Mouse (Mus musculus): ENCODE measurements around the gene Lingo3. TPM values are rescaled to one million over a fixed set of nuclear protein-coding genes. Genes with fewer than 3 reads are reported as not detected.

Gene Lingo3
- polyA plus RNA-seq, 1 experiment from 2014 or later = 0.07 TPM

- H3K4me1 ChIP-seq (replicated peaks; ENCODE audit: control insufficient read depth, insufficient read depth, low read length) = peaks cover 18% of the 10 kb centered on the region
- ATAC-seq (replicated peaks; ENCODE audit: low FRiP score, low TSS enrichment, low read depth) (no peak), DNase-seq (ENCODE audit: low spot score) (no peak)
- WGBS = 82% methylated on average over 9 of the region's 9 CpGs
- no peaks in the 10 kb centered on the region for H3K27me3 ChIP-seq (replicated peaks; ENCODE audit: control insufficient read depth, insufficient read depth, low read length)
- H3K4me3 ChIP-seq (ENCODE audit: low read depth, low read length) = no peak overlapping the region; the same call in 1 of the 2 replicates
- H3K36me3 ChIP-seq (ENCODE audit: control insufficient read depth, insufficient read depth, low read length) = peaks cover 58% of the 10 kb centered on the region
- H3K27ac ChIP-seq (ENCODE audit: low read depth) = no peak overlapping the region
- H3K9ac ChIP-seq (ENCODE audit: low read length) = peak overlapping the region; percentile 99; the same call in 1 of the 2 replicates
- H3K4me2 ChIP-seq (ENCODE audit: low read length) = peak overlapping the region; percentile 70
- no peaks in the 10 kb centered on the region for H3K9me3 ChIP-seq (ENCODE audit: control insufficient read depth, low read length)
Observed at GRCm38 (mm10) chr10:80796307-80796848, 47.5 kb downstream of the Lingo3 start.

GRCm38 (mm10) chr10:80794750-80795149 lies 49.1 kb downstream of the Lingo3 start:
- H3K4me3 ChIP-seq (ENCODE audit: low read depth, low read length) = no peak overlapping the region
- H3K4me2 ChIP-seq (ENCODE audit: low read length) = no peak overlapping the region
- no peak overlapping the region for H3K9ac ChIP-seq (ENCODE audit: low read length)
- no peaks in the 10 kb centered on the region for H3K9me3 ChIP-seq (ENCODE audit: control insufficient read depth, low read length)
- 89% methylated on average over 8 of the region's 8 CpGs for WGBS
- no peaks in the 10 kb centered on the region for H3K27me3 ChIP-seq (replicated peaks; ENCODE audit: control insufficient read depth, insufficient read depth, low read length)
- no peak for DNase-seq (ENCODE audit: low spot score)
- H3K36me3 ChIP-seq (ENCODE audit: control insufficient read depth, insufficient read depth, low read length) = peaks cover 65% of the 10 kb centered on the region
- no peak for ATAC-seq (replicated peaks; ENCODE audit: low FRiP score, low TSS enrichment, low read depth)
- H3K4me1 ChIP-seq (replicated peaks; ENCODE audit: control insufficient read depth, insufficient read depth, low read length) = peaks cover 11% of the 10 kb centered on the region
- no peak overlapping the region for H3K27ac ChIP-seq (ENCODE audit: low read depth)

GRCm38 (mm10) chr10:80793803-80794202 lies 50.0 kb downstream of the Lingo3 start:
- WGBS = 80% methylated on average over 4 of the region's 4 CpGs
- no peak overlapping the region for H3K27ac ChIP-seq (ENCODE audit: low read depth)
- DNase-seq (ENCODE audit: low spot score) (no peak), ATAC-seq (replicated peaks; ENCODE audit: low FRiP score, low TSS enrichment, low read depth) (no peak)
- no peak overlapping the region for H3K9ac ChIP-seq (ENCODE audit: low read length)
- peaks cover 7% of the 10 kb centered on the region; the same call in 1 of the 2 replicates for H3K4me1 ChIP-seq (replicated peaks; ENCODE audit: control insufficient read depth, insufficient read depth, low read length)
- H3K4me2 ChIP-seq (ENCODE audit: low read length) = no peak overlapping the region
- H3K4me3 ChIP-seq (ENCODE audit: low read depth, low read length) = no peak overlapping the region
- peaks cover 74% of the 10 kb centered on the region for H3K36me3 ChIP-seq (ENCODE audit: control insufficient read depth, insufficient read depth, low read length)
- no peaks in the 10 kb centered on the region for H3K9me3 ChIP-seq (ENCODE audit: control insufficient read depth, low read length)
- no peaks in the 10 kb centered on the region for H3K27me3 ChIP-seq (replicated peaks; ENCODE audit: control insufficient read depth, insufficient read depth, low read length)

GRCm38 (mm10) chr10:80793033-80793784 lies 50.6 kb downstream of the Lingo3 start:
- WGBS = 91% methylated on average over 13 of the region's 13 CpGs
- Histone ChIP-seq H3K27ac (ENCODE audit: low read depth) (no peak overlapping the region; the same call in 1 of the 2 replicates), H3K9me3 (ENCODE audit: control insufficient read depth, low read length) (no peaks in the 10 kb centered on the region), H3K27me3 (replicated peaks; ENCODE audit: control insufficient read depth, insufficient read depth, low read length) (no peaks in the 10 kb centered on the region), H3K9ac (ENCODE audit: low read length) (no peak overlapping the region), H3K36me3 (ENCODE audit: control insufficient read depth, insufficient read depth, low read length) (peaks cover 80% of the 10 kb centered on the region), H3K4me3 (ENCODE audit: low read depth, low read length) (no peak overlapping the region), H3K4me2 (ENCODE audit: low read length) (no peak overlapping the region), H3K4me1 (replicated peaks; ENCODE audit: control insufficient read depth, insufficient read depth, low read length) (peaks cover 7% of the 10 kb centered on the region; the same call in 1 of the 2 replicates)
- no peak for DNase-seq (ENCODE audit: low spot score)
- ATAC-seq (replicated peaks; ENCODE audit: low FRiP score, low TSS enrichment, low read depth) = no peak

DNA sequence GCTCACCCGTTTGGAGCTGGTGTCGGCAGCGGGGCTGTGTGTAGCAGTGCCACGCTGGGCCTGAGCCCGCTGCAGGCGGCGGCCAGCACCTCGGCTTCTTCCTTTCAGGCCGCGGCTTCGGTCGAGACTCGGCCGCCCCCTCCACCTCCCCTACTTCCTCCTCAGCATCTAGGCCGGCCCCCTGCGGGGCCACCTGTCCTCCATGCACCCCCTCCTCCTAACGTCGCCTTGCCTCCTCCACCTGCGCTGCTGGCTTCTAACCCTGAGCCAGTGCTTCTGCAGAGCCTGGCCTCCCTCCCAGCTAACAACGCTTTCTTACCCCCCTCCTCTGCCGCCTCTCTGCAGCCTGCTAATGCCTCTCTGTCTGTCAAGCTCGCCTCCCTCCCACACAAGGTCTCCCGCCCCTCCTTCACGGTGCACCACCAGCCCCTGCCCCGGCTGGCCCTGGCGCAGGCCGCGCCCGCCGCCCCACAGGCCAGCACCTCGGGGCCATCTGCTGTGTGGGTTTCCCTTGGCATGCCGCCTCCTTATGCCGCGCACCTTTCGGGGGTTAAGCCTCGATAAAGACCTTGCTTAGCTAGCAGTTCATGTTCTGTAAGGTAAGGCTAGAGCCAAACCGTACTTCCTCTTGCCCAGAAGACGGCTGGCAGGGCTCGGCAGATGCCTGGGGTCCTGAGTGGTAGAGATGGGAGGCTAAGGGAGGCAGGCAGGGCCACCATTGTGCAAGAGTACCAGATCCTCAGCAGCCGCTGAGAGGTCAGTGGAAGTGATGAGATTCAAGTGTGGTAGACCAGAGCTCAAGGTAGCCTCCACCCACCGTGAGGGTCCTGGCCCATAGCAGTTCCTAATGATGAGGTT lies 51.4 kb downstream of the Lingo3 start:
- Histone ChIP-seq H3K9me3 (ENCODE audit: control insufficient read depth, low read length) (no peaks in the 10 kb centered on the region), H3K27me3 (replicated peaks; ENCODE audit: control insufficient read depth, insufficient read depth, low read length) (no peaks in the 10 kb centered on the region), H3K4me2 (ENCODE audit: low read length) (no peak overlapping the region), H3K4me3 (ENCODE audit: low read depth, low read length) (no peak overlapping the region), H3K27ac (ENCODE audit: low read depth) (no peak overlapping the region), H3K4me1 (replicated peaks; ENCODE audit: control insufficient read depth, insufficient read depth, low read length) (peaks cover 7% of the 10 kb centered on the region; the same call in 1 of the 2 replicates), H3K36me3 (ENCODE audit: control insufficient read depth, insufficient read depth, low read length) (peaks cover 88% of the 10 kb centered on the region), H3K9ac (ENCODE audit: low read length) (no peak overlapping the region)
- DNase-seq (ENCODE audit: low spot score) = no peak
- no peak for ATAC-seq (replicated peaks; ENCODE audit: low FRiP score, low TSS enrichment, low read depth)
- 65% methylated on average over 41 of the region's 41 CpGs for WGBS

- Histone ChIP-seq H3K36me3 (ENCODE audit: control insufficient read depth, insufficient read depth, low read length) (peaks cover 94% of the 10 kb centered on the region), H3K4me2 (ENCODE audit: low read length) (no peak overlapping the region), H3K4me1 (replicated peaks; ENCODE audit: control insufficient read depth, insufficient read depth, low read length) (peaks cover under 1% of the 10 kb centered on the region; the same call in 1 of the 2 replicates), H3K9me3 (ENCODE audit: control insufficient read depth, low read length) (no peaks in the 10 kb centered on the region), H3K27ac (ENCODE audit: low read depth) (no peak overlapping the region), H3K4me3 (ENCODE audit: low read depth, low read length) (no peak overlapping the region), H3K27me3 (replicated peaks; ENCODE audit: control insufficient read depth, insufficient read depth, low read length) (no peaks in the 10 kb centered on the region), H3K9ac (ENCODE audit: low read length) (no peak overlapping the region)
- ATAC-seq (replicated peaks; ENCODE audit: low FRiP score, low TSS enrichment, low read depth) (no peak), DNase-seq (ENCODE audit: low spot score) (no peak)
- 79% methylated on average over 33 of the region's 33 CpGs for WGBS
Observed at GRCm38 (mm10) chr10:80791476-80792174, 52.2 kb downstream of the Lingo3 start.

DNA sequence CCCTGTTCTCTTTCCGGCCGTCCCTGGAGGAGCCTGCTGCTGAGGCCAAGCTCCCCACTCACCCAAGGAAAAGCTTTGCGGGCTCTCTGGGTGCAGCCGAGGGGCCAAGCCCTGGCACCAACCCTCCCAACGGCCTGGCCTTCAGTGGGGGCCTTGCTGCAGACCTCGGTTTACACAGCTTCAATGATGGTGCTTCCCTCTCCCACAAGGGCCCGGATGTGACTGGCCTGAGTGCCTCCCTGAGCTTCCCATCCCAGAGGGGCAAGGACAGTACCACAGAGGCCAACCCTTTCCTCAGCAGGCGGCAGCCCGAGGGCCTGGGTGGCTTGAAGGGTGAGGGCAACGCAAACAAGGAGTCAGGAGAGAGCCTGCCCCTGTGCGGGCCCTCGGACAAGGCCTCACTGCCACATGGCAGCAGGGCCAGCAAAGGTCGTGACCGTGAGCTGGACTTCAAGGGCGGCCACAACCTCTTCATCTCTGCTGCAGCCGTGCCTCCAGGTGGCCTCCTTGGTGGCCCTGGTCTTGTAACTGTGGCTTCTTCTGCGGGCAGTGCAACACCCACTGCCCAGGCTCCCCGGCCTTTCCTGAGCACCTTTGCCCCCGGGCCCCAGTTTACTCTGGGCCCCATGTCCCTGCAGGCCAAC lies 53.0 kb downstream of the Lingo3 start:
- peaks cover 94% of the 10 kb centered on the region for H3K36me3 ChIP-seq (ENCODE audit: control insufficient read depth, insufficient read depth, low read length)
- no peak overlapping the region for H3K27ac ChIP-seq (ENCODE audit: low read depth)
- H3K4me3 ChIP-seq (ENCODE audit: low read depth, low read length) = no peak overlapping the region
- H3K9me3 ChIP-seq (ENCODE audit: control insufficient read depth, low read length) = no peaks in the 10 kb centered on the region
- DNase-seq (ENCODE audit: low spot score) (no peak), ATAC-seq (replicated peaks; ENCODE audit: low FRiP score, low TSS enrichment, low read depth) (no peak)
- H3K4me1 ChIP-seq (replicated peaks; ENCODE audit: control insufficient read depth, insufficient read depth, low read length) = no peaks in the 10 kb centered on the region
- H3K27me3 ChIP-seq (replicated peaks; ENCODE audit: control insufficient read depth, insufficient read depth, low read length) = no peaks in the 10 kb centered on the region
- no peak overlapping the region for H3K9ac ChIP-seq (ENCODE audit: low read length)
- H3K4me2 ChIP-seq (ENCODE audit: low read length) = no peak overlapping the region
- WGBS = 89% methylated on average over 19 of the region's 19 CpGs

- Histone ChIP-seq H3K4me3 (ENCODE audit: low read depth, low read length) (no peak overlapping the region), H3K9ac (ENCODE audit: low read length) (no peak overlapping the region), H3K27ac (ENCODE audit: low read depth) (no peak overlapping the region), H3K36me3 (ENCODE audit: control insufficient read depth, insufficient read depth, low read length) (peaks cover 97% of the 10 kb centered on the region), H3K9me3 (ENCODE audit: control insufficient read depth, low read length) (no peaks in the 10 kb centered on the region), H3K27me3 (replicated peaks; ENCODE audit: control insufficient read depth, insufficient read depth, low read length) (no peaks in the 10 kb centered on the region), H3K4me1 (replicated peaks; ENCODE audit: control insufficient read depth, insufficient read depth, low read length) (no peaks in the 10 kb centered on the region), H3K4me2 (ENCODE audit: low read length) (no peak overlapping the region)
- DNase-seq (ENCODE audit: low spot score) (no peak), ATAC-seq (replicated peaks; ENCODE audit: low FRiP score, low TSS enrichment, low read depth) (no peak)
- 76% methylated on average over 2 of the region's 2 CpGs for WGBS
Observed at GRCm38 (mm10) chr10:80787517-80787916, 56.3 kb downstream of the Lingo3 start.
